Mouse (Mus musculus) embryonic facial prominence, embryonic 12.5 days (tissue): ENCODE measurements around the gene Gm49416. TPM values are rescaled to one million over a fixed set of nuclear protein-coding genes. Genes with fewer than 3 reads are reported as not detected.
"Not testable (repeated sequence)": the region's sequence is repeated elsewhere in the genome, so short reads cannot be mapped to it uniquely, and the experiment has no call there.

Experiments
- ATAC-seq: fragments of 200-750 bp; cut with Nextera tagmentation; 2 replicates; pipeline ENCODE4 v1.8.0; 2017; ENCODE audit not compliant: insufficient number of reproducible peaks, insufficient read depth, low FRiP score, low TSS enrichment
- H3K27ac ChIP-seq: fragments of 300-500 bp; sonication (generic); 2 replicates; pipeline ENCODE4 v1.5.1; 2016; ENCODE audit warnings: mild to moderate bottlenecking
- H3K27me3 ChIP-seq: fragments of 300-500 bp; sonication (generic); 2 replicates; pipeline ENCODE4 v1.6.1; 2016; ENCODE audit warnings: mild to moderate bottlenecking, moderate library complexity
- H3K36me3 ChIP-seq: fragments of 300-500 bp; sonication (generic); 2 replicates; pipeline ENCODE4 v1.6.1; 2016; ENCODE audit warnings: mild to moderate bottlenecking
- H3K4me1 ChIP-seq: fragments of 300-500 bp; sonication (generic); 2 replicates; pipeline ENCODE4 v1.6.1; 2016
- H3K4me2 ChIP-seq: fragments of 300-500 bp; sonication (generic); replicated peaks from 2 replicates; pipeline ENCODE4 v1.6.1; 2016; ENCODE audit warnings: mild to moderate bottlenecking, moderate library complexity
- H3K4me3 ChIP-seq: fragments of 300-500 bp; sonication (generic); 2 replicates; pipeline ENCODE4 v1.5.1; 2016; ENCODE audit warnings: mild to moderate bottlenecking
- H3K9ac ChIP-seq: fragments of 300-500 bp; sonication (generic); 2 replicates; pipeline ENCODE4 v1.6.1; 2016; ENCODE audit warnings: mild to moderate bottlenecking, moderate library complexity
- H3K9me3 ChIP-seq: fragments of 300-500 bp; sonication (generic); 2 replicates; pipeline ENCODE4 v1.6.1; 2016; ENCODE audit warnings: mild to moderate bottlenecking, moderate library complexity
- WGBS: fragments of 180-500 bp; shearing (Covaris S2); methylation state at CpG from one replicate; pipeline ENCODE4 v1.1.7; 2016; 5-methylcytosine and 5-hydroxymethylcytosine counted together
- polyA plus RNA-seq: library from polyadenylated mRNA; unstranded; fragments of >200 nt; fragmentation: Nextera tagmentation; extraction: Ambion mirVana; gene quantifications from 2 replicates; pipeline ENCODE4 v1.2.1, GENCODE M21; 2016

Gene Gm49416
- polyA plus RNA-seq, 1 experiment from 2014 or later = not detected

- peaks cover 6% of the 10 kb centered on the region; the same call in 1 of the 2 replicates for H3K36me3 ChIP-seq
- no peak overlapping the region for H3K4me3 ChIP-seq
- no peak overlapping the region for H3K27ac ChIP-seq
- no peak overlapping the region for H3K4me2 ChIP-seq
- no peak for ATAC-seq
- H3K4me1 ChIP-seq = peaks cover 3% of the 10 kb centered on the region; the same call in 1 of the 2 replicates
- 59% methylated on average over 10 of the region's 10 CpGs for WGBS
- H3K27me3 ChIP-seq = no peaks in the 10 kb centered on the region
- no peak overlapping the region for H3K9ac ChIP-seq
- H3K9me3 ChIP-seq = no peaks in the 10 kb centered on the region
These were observed 36.3 kb upstream of the Gm49416 start for GRCm38 (mm10) chr19:8852236-8852928.

- no peak overlapping the region for H3K27ac ChIP-seq
- no peak for ATAC-seq
- H3K4me1 ChIP-seq = peaks cover 3% of the 10 kb centered on the region; the same call in 1 of the 2 replicates
- H3K36me3 ChIP-seq = no peaks in the 10 kb centered on the region
- no peaks in the 10 kb centered on the region for H3K27me3 ChIP-seq
- H3K4me3 ChIP-seq = no peak overlapping the region
- 86% methylated on average over 3 of the region's 3 CpGs for WGBS
- no peak overlapping the region for H3K4me2 ChIP-seq
- no peaks in the 10 kb centered on the region for H3K9me3 ChIP-seq
- H3K9ac ChIP-seq = no peak overlapping the region
These were observed 35.6 kb upstream of the Gm49416 start for GRCm38 (mm10) chr19:8853117-8853516.

GRCm38 (mm10) chr19:8857689-8858088, 31.0 kb upstream of the Gm49416 start:
- ATAC-seq = no peak
- H3K36me3 ChIP-seq = no peaks in the 10 kb centered on the region
- no peak overlapping the region for H3K27ac ChIP-seq
- no peaks in the 10 kb centered on the region for H3K27me3 ChIP-seq
- no peak overlapping the region for H3K9ac ChIP-seq
- no peak overlapping the region for H3K4me3 ChIP-seq
- no peaks in the 10 kb centered on the region for H3K9me3 ChIP-seq
- H3K4me2 ChIP-seq = no peak overlapping the region
- H3K4me1 ChIP-seq = no peaks in the 10 kb centered on the region
- 40% methylated on average over 4 of the region's 4 CpGs for WGBS

- no peak overlapping the region for H3K9ac ChIP-seq
- H3K36me3 ChIP-seq = no peaks in the 10 kb centered on the region
- no peak overlapping the region for H3K4me2 ChIP-seq
- no peaks in the 10 kb centered on the region for H3K4me1 ChIP-seq
- H3K9me3 ChIP-seq = no peaks in the 10 kb centered on the region
- H3K4me3 ChIP-seq = no peak overlapping the region
- no peak for ATAC-seq
- H3K27me3 ChIP-seq = no peaks in the 10 kb centered on the region
- H3K27ac ChIP-seq = no peak overlapping the region
- 11% methylated on average over 1 of the region's 1 CpGs for whole genome bisulfite sequencing
These were observed 29.7 kb upstream of the Gm49416 start for GRCm38 (mm10) chr19:8859018-8859417.

- 85% methylated on average over 6 of the region's 6 CpGs for WGBS
- no peak overlapping the region for H3K4me2 ChIP-seq
- no peak for ATAC-seq
- H3K9ac ChIP-seq = no peak overlapping the region
- H3K4me3 ChIP-seq = no peak overlapping the region
- no peaks in the 10 kb centered on the region for H3K4me1 ChIP-seq
- H3K27me3 ChIP-seq = no peaks in the 10 kb centered on the region
- no peak overlapping the region for H3K27ac ChIP-seq
- H3K36me3 ChIP-seq = no peaks in the 10 kb centered on the region
- no peaks in the 10 kb centered on the region for H3K9me3 ChIP-seq
These were observed 24.5 kb upstream of the Gm49416 start for GRCm38 (mm10) chr19:8864265-8864664.

- peak overlapping the region; percentile 98; the same call in 1 of the 2 replicates for H3K4me3 ChIP-seq
- H3K36me3 ChIP-seq = peaks cover 23% of the 10 kb centered on the region
- WGBS = 63% methylated on average over 3 of the region's 3 CpGs
- H3K9ac ChIP-seq, H3K9me3 ChIP-seq, H3K4me1 ChIP-seq, ATAC-seq, H3K27ac ChIP-seq, H3K27me3 ChIP-seq: not testable (repeated sequence)
- peak overlapping the region; percentile 88; the same call in 1 of the 2 replicates for H3K4me2 ChIP-seq
These were observed 18.3 kb upstream of the Gm49416 start for GRCm38 (mm10) chr19:8870381-8870780.

GRCm38 (mm10) chr19:8870838-8871237, 17.9 kb upstream of the Gm49416 start:
- Histone ChIP-seq H3K9me3 (no peaks in the 10 kb centered on the region), H3K36me3 (peaks cover 28% of the 10 kb centered on the region), H3K4me1 (peaks cover 7% of the 10 kb centered on the region), H3K9ac (peak overlapping the region; percentile 98), H3K4me3 (peak overlapping the region; percentile 98), H3K27ac (peak overlapping the region; percentile 84), H3K27me3 (no peaks in the 10 kb centered on the region), H3K4me2 (peak overlapping the region; percentile 88)
- no peak; the same call in 1 of the 2 replicates for ATAC-seq
- WGBS = 56% methylated on average over 9 of the region's 9 CpGs

- ATAC-seq = peak; percentile 95
- WGBS = under 1% methylated on average over 58 of the region's 59 CpGs
- H3K27me3 ChIP-seq = no peaks in the 10 kb centered on the region
- H3K9me3 ChIP-seq = no peaks in the 10 kb centered on the region
- H3K4me2 ChIP-seq = peak within 1 kb of the TSS; percentile 88
- H3K4me1 ChIP-seq = peaks cover 7% of the 10 kb centered on the region
- H3K27ac ChIP-seq = peak within 1 kb of the TSS; percentile 84
- peak within 1 kb of the TSS; percentile 98 for H3K9ac ChIP-seq
- peaks cover 34% of the 10 kb centered on the region for H3K36me3 ChIP-seq
- peak within 1 kb of the TSS; percentile 98 for H3K4me3 ChIP-seq
These were observed 17.2 kb upstream of the Gm49416 start, which contains the start of gene Ubxn1 for GRCm38 (mm10) chr19:8871267-8872186. Ubxn1 (plus strand) TSS chr19:8871496.

- peak overlapping the region; percentile 98 for H3K9ac ChIP-seq
- peaks cover 7% of the 10 kb centered on the region for H3K4me1 ChIP-seq
- H3K27ac ChIP-seq = no peak overlapping the region
- no peak for ATAC-seq
- H3K36me3 ChIP-seq = peaks cover 42% of the 10 kb centered on the region
- peak overlapping the region; percentile 88 for H3K4me2 ChIP-seq
- 70% methylated on average over 10 of the region's 10 CpGs for WGBS
- H3K9me3 ChIP-seq = no peaks in the 10 kb centered on the region
- H3K27me3 ChIP-seq = no peaks in the 10 kb centered on the region
- H3K4me3 ChIP-seq = peak overlapping the region; percentile 98
These were observed 16.4 kb upstream of the Gm49416 start for GRCm38 (mm10) chr19:8872266-8872840.

GRCm38 (mm10) chr19:8875031-8875430, 13.7 kb upstream of the Gm49416 start:
- ATAC-seq = no peak
- H3K9ac ChIP-seq = no peak overlapping the region
- no peaks in the 10 kb centered on the region for H3K9me3 ChIP-seq
- no peak overlapping the region for H3K27ac ChIP-seq
- 95% methylated on average over 7 of the region's 7 CpGs for WGBS
- H3K4me2 ChIP-seq = no peak overlapping the region
- peaks cover 14% of the 10 kb centered on the region for H3K4me1 ChIP-seq
- peaks cover 45% of the 10 kb centered on the region for H3K36me3 ChIP-seq
- H3K4me3 ChIP-seq = no peak overlapping the region
- H3K27me3 ChIP-seq = no peaks in the 10 kb centered on the region

- H3K36me3 ChIP-seq = peaks cover 21% of the 10 kb centered on the region
- ATAC-seq = peak; percentile 95
- H3K9me3 ChIP-seq = no peaks in the 10 kb centered on the region
- no peaks in the 10 kb centered on the region for H3K27me3 ChIP-seq
- WGBS = under 1% methylated on average over 42 of the region's 42 CpGs
- peak within 1 kb of the TSS; percentile 71 for H3K27ac ChIP-seq
- H3K9ac ChIP-seq = peak within 1 kb of the TSS; percentile 89
- peak within 1 kb of the TSS; percentile 68 for H3K4me3 ChIP-seq
- H3K4me2 ChIP-seq = peak within 1 kb of the TSS; percentile 82
- peaks cover 9% of the 10 kb centered on the region; the same call in 1 of the 2 replicates for H3K4me1 ChIP-seq
These were observed 8.3 kb upstream of the Gm49416 start, which contains the start of gene Uqcc3 for GRCm38 (mm10) chr19:8880311-8881033. Uqcc3 (minus strand) TSS chr19:8880923.
